Mouse (Mus musculus) embryo, embryonic 11 days (tissue): ENCODE results near the gene Utp14b.
A peak's percentile ranks its signal among the peaks of the same experiment; 100 is the strongest.

Source experiments
- DNase-seq: peaks from one replicate; pipeline ENCODE4 v3.0.0-alpha.2; 2015

Utp14b gene

DNA sequence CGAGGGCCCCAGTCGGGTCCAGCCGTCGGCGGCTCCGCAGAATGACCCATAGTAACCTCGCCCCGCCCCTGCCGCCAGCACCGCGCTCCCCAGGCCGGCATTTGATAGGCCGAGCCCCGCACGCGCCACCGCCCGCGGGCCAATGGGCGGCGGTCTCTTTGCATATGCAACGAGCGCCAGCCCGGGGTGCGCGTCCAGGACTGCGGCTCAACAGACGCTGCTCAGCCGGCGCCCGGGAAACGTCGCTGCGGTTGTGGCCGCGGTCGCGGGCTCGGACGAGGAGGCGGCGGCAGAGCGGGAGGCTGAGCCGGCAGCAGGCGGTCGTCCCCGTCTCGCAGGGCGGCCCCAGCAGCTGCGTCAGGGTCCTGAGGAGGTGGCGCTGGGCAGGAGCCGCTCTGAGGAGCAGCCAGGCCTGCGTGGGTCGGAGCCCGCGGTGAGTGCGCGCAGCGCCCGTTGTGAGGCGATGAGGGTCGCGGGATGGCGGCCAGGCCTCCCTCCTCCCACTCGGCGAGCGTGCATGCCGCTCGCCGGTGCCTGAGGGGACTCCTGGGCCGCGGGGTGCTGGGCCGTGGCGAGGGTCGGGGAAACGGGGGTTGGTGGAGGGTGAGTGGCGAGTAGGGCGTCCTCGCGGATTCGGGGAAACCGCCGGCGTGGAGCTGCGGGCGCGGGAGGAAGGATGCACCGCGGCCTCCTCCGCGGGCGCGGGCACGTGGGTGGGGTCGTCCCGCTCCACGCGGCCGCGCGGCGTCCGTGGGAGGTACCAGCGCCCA, at the start of gene Utp14b, which contains the start of gene Acsl3:
Gene Utp14b (plus strand): TSS at position 368 of the 770 bp plus-strand sequence.
Gene Acsl3 (plus strand): TSS at position 155 of the 770 bp plus-strand sequence.
- peak; percentile 99 for DNase-seq

GRCm38 (mm10) chr1:78609134-78609907, 48.5 kb upstream of the Utp14b start:
- peak; percentile 27 for DNase-seq

- DNase-seq: no peak
These were observed 46.8 kb upstream of the Utp14b start for GRCm38 (mm10) chr1:78611039-78611438.

DNA sequence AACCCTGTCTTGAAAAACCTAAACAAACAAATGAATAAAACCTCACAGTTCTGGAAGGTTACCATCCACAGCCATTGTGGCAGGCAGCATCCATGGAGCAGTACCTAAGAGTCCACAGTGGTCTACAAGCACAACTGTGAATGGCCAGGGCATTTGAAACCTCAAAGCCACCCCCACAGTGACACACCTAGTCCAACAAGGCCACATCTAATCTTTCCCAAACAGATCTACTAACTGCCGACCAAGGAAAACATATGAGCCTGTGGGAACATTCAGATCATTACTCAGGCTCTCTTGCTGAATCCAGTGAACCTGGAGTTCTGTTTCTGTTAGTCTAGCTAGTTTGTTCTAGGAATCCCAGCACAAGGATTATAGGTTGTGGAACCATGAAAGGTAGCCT, 44.9 kb upstream of the Utp14b start:
- DNase-seq: no peak

DNA sequence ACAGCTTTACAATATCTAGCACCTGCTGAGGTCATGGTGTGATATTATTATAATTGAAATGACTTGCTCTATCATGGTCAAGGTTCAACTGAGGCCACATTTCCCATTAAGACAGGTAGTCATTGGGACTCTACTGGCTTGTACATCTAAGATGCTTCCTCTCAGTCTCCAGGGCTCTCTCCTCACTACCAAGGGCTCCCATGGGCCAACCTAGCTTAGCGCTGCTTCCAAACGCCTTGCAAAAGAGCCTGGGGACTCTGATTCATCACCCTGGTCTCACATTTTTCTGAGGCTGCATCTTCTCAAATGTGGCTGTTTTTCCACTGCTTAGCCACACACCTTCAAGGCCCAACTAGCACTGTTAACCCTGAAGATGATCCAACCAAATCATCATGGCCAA, 33.5 kb upstream of the Utp14b start:
- DNase-seq: no peak

GRCm38 (mm10) chr1:78634486-78634885, 23.4 kb upstream of the Utp14b start:
- no peak for DNase-seq

- DNase-seq: no peak
These were observed 17.0 kb upstream of the Utp14b start for GRCm38 (mm10) chr1:78640871-78641270.

DNA sequence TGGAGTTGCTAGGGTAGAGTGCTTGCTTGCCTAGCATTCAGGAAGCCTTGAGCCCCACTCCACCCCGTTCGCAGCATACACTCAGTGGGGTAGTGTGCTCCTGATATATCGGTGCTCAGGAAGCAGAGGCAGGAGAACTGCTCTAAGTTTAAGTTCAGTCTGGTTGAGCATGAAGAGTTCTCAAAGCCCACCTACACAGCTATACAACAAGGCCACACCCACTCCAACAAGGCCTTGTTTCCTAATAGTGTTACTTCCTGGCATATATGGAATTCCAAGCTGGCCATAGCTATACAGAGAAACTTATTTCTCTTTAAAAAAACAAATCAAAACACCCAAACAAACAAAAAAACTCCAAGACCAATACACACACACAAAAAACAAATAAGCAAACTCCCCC, 16.0 kb upstream of the Utp14b start:
- DNase-seq: no peak

DNA sequence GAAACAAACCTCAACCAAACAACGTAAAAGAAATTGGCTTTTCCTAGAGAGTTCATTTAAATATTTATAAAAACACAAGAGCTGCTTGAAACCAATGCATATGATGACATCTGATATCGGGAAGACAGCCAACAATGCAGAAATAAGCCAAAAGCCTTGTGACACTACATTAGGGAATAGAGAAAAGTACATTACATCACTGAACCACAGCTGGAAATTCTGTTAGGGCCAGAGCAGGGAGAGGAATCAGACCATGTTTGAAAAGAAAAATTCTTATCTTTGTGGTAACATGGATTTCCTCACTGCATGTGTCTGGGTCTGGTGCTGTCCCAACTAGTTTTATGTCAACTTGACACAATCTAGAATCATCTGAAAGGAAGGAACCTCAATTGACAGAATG, 15.6 kb upstream of the Utp14b start:
- no peak for DNase-seq

DNA sequence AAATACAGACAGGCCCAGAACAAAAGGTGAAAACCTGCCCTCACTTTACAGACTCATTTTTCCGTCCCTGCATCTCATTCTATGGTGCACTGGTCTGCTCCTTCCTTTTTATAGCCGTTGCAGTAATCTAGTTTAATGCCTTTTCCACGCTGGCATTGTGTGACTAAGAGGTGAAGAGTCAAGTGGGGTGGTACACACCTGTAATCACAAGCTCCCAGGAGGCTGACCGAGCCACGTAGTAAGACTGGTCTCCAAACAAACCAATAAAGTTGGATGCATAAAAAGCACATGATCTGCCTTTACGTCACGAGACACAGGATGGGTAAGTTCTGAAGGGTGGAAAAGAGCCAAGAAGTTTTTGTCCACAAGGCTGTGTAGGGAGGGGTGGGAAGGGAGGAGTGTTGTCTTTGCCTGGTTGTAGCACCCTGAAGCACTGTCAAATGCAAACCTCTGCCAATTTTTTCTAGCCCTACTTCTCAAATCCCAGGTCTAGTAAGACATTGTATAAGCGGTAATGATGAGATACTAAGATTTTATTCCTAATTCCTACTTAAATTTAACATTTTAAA, 10.4 kb upstream of the Utp14b start:
- DNase-seq: no peak

- peak; percentile 63 for DNase-seq
These were observed 8.4 kb upstream of the Utp14b start for GRCm38 (mm10) chr1:78649269-78650061.

GRCm38 (mm10) chr1:78656472-78656871, 1.4 kb upstream of the Utp14b start:
- peak; percentile 50 for DNase-seq

DNA sequence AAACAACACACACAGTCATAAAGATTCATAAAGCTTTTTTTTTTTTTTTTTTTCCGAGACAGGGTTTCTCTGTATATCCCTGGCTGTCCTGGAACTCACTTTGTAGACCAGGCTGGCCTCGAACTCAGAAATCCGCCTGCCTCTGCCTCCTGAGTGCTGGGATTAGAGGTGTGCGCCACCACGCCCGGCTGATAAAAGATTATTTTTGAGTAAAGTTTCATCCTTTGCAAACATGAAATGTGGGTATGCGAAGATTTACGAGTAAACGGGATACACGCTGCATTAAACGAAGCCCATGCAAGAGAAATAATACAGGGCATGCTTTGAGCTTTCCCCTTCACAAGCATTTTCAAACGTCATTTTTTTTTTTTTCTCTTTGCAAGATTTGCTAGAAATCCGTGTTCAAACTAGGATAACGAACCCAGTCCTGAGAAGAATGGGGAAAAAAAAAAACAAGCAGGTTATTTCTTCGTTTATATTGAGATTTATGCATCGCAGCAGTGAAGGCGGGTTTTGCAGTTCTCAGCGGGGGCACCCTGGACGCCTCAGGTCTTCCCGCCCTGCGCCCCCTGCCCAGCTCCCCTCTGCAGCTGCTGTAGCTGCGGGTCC, 713 bp upstream of the Utp14b start:
- DNase-seq: no peak

GRCm38 (mm10) chr1:78658441-78659269, 817 bp downstream of the Utp14b start:
- DNase-seq: peak; percentile 52

- peak; percentile 7 for DNase-seq
These were observed 1.5 kb downstream of the Utp14b start for GRCm38 (mm10) chr1:78659270-78659823.

DNA sequence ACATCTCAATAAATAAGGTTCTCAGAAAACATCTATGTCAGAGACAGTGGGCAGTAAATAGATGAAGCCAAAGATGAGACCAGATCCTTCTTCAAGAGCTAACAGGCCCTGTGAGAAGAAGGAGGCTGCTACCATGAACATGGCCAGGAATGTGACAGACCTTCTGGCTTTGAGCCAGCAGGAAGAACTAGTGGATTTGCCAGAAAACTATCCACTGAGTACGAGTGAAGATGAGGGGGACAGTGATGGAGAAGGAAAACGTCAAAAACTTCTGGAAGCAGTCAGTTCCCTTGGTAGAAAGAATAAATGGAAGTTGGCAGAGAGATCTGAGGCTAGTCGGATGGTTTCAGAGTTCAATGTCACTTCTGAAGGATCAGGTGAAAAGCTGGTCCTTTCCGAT, 6.5 kb downstream of the Utp14b start:
- no peak for DNase-seq

- DNase-seq: no peak
These were observed 8.2 kb downstream of the Utp14b start for GRCm38 (mm10) chr1:78665954-78666499.

DNA sequence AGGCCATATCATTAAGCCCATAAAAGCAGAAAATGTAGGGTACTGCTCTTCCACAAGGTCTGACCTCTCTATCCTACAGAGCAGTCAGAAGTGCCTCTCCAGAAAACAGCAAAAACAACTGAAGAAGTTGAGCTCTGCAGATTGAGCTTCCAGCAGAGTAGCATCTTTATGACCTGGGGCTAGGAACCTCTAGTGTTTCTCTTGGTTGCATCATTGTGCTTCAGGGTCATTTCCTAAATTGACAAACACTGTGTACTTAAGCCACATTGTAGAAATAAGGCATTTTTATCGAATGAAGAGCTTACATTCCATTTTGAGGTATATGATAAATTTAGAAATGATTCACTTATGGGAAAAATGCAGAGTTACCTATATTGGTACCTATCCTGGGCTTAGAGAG, 8.7 kb downstream of the Utp14b start:
- DNase-seq: no peak

- no peak for DNase-seq
These were observed 24.5 kb downstream of the Utp14b start for GRCm38 (mm10) chr1:78682291-78682690.

GRCm38 (mm10) chr1:78684128-78684527, 26.3 kb downstream of the Utp14b start:
- no peak for DNase-seq

DNA sequence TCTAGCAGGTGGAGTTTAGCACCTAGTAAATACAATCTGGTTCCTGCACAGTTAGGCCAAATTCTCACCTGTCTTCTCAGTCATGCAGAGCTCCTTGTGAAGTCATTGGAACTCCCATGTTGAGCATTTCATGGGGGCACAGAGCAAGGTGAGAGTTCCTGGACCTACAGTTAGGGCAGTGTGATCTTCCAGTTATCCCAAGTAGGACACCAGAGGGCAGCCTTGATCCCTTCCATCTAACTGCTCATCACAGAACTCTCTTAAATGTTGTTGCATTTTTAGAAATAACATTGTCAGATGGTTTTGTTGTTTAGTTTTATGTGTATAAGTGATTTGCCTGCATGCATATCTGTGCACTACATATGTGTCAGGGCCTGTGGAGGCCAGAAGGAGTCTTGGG, 29.0 kb downstream of the Utp14b start:
- DNase-seq: peak; percentile 16
